Mouse (Mus musculus): ENCODE data around the gene Nf2.

Gene Nf2

DNA sequence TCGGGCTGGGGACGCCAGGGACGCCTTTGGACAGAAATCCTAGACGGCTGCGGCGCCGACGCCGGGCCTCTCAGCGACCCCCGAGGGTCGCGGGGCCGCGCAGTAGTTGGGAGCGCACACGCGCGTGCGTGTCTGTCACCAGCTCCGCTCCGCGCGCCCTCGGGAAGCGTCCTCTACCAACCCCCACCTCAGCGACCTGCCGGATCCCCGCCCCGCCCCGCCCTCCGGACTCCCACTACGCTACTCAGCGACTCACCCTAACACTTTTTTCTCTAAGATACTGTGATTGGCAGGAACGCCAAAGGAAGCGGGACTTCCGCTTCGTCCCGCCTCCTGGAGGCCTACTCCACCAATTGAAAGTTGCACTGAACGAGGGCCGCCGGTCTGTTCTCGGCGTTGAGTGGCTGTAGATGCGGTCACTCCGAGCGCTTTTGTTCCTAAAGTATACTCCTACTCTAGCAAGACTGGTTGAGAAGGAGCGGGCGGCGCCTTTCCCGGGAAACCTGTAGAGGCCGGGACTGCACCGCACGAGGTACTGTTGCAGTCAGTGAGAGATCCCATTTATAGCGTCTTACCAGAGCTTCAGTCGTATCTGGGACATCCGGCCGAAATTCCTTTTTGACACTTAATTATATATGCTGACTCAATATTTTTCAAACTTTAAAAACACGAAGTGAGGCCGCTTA lies at the start of gene Nf2:
TSS of gene Nf2 (minus strand) at position 279 of the 686 bp plus-strand sequence.
- DNase-seq = peak; percentile 100

DNA sequence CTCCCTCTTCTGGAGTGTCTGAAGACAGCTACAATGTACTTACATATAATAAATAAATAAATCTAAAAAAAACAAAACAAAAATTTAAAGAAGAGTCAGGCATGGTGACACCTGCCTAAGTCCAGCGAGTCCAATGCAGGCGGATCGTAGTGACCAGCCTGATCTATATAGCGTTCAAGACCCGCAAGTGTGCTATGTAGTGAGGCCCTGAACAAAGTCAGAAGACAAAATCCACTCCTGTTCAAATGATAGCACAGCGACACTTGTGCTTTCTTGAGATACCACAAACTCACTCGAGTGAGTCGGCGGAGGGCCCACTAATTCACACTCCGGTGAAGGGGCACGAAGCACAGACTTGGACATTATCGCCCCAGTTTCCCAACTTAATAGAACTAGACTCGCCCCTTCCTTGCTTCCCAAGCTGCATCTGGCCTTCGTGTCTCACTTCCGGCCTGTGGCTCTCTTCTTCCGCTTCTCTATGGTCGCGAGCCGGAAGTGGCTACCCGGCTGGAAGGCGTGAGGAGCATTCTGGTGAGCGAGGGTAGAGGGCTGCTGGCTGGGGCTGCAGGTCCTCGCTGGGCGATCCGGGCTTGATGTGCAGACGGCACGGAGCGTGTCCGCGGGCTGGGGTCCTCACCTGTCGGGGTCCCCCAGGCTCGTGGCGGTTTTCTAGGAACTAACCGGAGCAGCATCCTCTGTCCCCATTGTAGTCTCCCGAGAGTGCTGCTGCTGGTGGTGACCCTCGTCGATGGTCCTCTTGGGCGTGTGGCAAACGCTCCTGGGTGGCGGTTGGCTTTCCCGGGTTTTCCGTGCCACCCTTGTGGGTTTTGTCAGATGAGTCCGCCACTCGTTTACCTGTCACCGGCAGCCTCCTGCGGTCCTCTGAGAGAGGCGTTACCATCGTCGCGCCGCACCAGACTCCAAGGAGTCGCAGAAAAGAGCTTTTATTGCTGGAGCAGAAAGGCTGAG lies 45.8 kb upstream of the Nf2 start, which contains the start of gene Thoc5:
TSS of gene Thoc5 (plus strand) at position 473 of the 969 bp plus-strand sequence.
- peak; percentile 94 for DNase-seq

DNA sequence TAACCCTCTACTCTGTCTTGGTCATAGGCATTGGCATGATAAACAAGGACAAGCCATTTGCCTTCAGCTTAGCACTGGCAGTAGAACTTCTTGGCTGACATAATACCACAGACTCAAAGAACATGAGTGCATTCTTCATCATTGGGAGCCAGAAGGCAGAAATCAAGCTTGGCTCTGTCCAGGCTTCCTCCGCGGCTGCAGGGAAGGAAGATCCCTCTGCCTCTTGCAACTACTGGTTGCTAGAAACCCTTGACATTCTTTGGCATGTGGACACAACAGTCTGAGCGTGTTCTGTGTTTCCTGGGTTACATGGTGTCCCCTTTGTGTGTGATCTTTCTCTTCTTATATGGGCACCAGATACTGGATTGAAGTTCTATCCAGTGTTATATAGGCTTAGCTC lies 37.7 kb upstream of the Nf2 start:
- DNase-seq = no peak

DNA sequence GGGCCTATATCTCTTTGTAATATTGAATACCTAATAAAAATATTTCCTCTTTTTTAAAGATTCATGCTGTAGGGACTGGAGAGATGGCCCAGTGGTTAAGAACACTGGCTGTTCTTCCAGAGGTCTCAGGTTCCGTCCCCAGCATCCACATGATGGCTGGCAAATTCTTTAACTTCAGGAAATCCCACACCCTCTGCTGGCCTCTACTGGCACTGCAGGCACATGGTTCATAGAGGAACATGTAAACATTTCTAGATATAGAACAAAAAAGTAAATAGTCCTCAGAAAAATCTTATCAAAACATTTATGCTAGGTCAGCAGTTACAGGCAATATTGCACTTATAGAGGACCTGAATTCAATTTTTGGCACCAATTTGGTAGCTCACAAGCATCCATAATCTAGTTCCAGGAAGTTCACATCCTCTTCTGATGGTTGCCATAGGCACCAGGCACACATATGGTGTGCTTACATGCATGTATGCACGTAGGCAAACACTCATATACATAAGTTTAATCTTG lies 36.1 kb upstream of the Nf2 start:
- DNase-seq = peak; percentile 61

DNA sequence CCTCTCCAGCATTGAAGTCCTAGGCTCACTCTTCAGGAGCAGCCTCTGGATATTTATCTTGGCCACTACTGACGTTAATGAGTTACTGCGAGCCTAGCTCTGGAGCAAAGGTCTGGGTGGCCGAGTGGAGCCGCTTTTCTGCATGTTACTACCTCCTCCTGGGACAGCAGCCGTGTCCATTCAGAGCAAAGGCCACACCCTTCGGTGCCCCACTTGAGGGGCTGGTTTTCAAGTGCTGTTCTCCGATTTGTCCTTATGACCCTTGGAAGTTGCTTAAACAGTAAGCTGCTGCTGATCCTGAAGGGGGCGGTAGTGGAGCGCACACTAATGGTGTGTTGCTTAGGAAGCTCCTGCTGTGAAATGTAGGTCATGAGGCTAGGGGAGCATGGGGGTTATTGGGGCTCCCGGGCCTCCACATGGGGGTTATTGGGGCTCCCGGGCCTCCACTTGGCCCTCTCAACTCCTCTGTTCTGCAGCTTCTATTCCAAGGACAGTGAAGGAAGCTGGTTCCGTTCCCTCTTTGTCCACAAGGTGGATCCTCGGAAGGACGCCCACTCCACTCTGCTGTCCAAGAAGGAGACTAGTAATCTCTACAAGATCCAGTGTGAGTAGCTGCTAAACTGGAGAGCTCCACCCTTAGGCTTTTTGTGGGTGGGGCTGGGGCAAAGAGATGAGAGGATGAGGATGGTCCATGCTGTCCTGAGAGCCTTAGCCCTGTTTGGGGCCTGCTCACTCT lies 33.7 kb upstream of the Nf2 start:
- DNase-seq = peak; percentile 66

DNA sequence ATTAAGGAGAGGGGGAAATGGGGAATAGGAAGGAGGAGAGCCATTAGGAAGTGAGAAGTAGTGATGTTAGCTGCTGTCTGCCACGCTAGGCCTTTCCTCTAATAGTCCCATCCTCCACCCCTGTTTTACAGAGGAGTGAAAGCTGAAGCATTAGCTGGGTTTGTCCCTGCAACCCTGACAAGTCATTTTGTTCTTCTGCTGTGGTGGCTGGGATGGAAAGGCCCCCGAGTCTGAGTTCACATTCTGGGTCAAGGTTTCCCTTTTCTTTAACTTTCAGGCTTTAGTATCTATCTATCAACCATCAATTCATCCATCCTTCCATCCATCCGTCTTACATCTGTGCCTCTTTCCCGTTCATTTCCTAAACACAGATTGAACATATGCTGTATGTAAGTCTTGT lies 31.8 kb upstream of the Nf2 start:
- no peak for DNase-seq

DNA sequence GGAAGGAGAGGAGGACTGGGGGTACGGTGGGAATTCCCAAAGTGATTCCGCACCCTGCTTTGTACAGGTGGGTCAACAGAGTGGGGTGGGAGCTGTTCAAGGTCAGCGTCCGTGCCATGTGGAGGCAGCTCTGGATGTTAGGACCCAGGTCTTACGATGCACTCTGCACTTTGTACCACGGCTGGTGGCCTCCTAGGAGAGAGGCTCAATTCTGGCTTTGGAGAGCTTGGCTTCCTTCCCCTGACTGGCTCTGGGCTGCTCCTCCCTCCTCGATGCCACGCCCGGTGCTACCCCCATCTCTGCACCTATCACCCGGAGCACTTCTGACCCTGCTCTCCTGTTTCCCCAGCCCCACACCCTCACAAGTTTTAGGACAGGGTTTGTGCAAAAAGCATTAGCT lies 25.2 kb upstream of the Nf2 start:
- DNase-seq = peak; percentile 11

DNA sequence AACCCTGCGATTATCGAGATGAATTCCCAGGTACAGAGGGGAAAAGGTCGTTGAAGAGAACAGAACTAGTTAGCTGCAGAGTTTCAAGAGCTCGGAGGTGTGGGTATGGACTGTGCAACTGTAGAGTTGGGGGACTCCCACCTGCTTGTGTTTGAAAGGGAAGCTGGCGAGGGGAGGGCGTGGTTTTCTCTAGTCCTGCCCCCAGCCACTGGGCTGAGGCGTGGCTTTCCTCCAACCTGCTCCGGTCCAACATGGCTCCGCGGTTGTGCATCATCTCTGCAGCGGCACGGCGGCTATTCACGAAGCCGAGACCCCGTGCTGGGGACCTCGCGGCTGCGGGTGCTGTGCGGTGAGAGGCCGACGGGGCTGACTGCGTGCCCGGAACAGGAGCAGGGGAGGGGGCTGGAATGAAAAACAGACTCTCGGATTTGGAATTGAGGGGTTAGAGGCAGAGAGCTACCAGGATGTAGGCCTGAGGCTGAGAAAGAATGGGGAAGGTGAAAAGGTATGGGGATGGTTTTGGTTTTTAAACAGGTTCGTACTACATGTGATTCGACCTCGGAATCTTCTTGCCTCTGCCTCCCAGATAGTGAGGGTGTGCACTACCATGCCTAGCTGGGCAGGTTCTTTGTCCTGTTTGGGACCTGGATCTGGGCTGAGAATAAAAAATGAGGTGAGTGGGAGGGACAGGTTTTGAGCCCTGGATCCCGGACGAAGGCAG lies 24.6 kb upstream of the Nf2 start, which contains the start of gene Nipsnap1:
TSS of gene Nipsnap1 (plus strand) at position 197 of the 721 bp plus-strand sequence.
- DNase-seq = peak; percentile 90

DNA sequence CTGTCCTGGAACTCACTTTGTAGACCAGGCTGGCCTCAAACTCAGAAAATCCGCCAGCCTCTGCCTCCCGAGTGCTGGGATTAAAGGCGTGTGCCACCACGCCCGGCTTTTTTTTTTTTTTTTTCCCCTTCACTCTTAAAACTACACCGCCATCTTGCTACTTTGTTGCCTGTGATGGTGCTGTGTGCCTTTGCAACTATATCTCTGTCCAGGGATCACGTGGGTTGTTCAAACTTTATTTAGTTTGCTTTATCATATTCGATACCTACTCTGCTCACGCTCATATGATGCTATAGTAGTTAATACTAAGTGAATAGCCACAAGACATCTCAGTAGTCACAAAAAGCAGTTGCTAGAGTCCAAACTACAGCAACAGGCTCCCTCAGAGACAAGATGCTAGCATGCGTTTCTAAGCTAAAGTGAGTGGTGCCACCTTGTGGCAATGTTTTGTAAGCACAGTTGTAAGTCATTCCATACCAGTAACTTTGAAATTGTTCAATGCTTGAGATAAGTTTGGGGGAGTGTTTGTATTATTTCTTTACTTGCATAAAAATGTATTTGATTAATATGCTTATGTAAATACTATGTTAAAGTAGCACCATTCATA lies 16.4 kb upstream of the Nf2 start:
- peak; percentile 80 for DNase-seq

DNA sequence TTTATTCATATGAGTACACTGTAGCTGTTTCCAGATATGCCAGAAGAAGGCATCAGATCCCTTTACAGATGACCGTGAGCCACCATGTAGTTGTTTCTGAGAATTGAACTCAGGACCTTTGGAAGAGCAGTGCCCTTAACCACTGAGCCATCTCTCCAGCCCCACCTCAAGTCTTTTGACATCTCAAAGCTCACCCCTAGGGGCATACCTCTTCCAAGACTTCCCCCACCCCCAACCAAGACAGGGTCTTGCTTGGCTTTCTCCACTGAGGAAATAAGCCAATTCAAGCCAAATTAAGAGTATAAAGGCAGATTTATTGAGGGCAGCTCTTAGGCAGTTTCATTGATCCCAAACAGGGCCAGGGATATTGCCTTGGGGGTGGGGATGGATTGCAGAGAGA lies 13.4 kb upstream of the Nf2 start:
- DNase-seq = no peak

DNA sequence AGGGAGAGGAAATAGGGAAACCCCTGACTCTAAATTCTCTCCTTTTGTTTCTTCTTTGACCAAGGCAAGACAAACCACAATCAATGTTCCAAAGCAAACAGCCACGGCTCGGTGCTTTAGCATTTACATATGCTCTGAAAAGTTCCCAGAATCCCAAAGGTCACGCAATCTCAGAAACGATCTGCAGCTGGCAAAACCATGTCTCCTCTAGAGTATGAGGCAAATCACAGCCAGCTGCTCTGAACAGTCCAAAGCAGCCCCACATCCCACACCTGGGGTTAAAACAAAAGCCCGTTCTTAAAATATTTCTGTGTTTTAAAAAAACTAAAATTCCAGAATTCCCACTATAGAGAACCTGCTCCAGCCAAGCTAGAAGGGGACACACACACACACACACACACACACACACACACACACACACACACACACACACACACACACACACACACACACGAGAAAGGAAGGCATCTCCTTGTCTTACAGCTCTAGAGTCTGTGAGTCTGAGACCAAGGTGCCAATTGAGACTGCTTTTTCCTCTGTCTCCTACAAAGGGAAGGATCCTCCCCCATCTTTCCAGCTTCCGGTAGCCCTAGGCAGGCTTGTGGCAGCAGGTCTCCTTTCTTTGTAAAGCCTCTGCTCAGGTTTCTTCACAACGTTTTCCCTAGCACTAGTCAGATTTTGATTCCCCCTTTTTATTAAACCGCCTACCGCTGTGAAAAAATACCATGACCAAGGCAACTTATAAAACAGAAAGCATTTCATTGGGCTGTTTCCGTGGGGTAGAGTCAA lies 12.7 kb upstream of the Nf2 start:
- no peak for DNase-seq

DNA sequence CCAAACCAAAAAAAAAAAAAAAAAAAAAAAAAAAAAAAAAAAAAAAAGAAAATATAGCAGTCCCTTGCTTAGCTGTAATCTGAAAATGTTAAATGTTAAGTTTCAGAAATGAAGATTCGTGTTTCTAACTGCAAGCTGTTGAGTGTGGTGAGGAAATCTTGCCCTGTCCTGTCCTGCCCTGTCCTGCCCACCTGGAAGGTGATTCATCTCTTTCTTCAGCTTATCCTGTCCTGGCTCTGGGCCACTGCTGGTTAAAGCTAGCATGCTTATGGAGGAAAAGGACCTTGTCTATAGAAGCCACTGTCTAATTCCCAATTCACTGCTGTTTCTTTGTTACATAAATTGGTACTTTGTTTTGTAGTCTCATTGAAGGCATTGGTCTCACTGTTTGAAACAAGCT lies 11.7 kb upstream of the Nf2 start:
- DNase-seq = no peak

DNA sequence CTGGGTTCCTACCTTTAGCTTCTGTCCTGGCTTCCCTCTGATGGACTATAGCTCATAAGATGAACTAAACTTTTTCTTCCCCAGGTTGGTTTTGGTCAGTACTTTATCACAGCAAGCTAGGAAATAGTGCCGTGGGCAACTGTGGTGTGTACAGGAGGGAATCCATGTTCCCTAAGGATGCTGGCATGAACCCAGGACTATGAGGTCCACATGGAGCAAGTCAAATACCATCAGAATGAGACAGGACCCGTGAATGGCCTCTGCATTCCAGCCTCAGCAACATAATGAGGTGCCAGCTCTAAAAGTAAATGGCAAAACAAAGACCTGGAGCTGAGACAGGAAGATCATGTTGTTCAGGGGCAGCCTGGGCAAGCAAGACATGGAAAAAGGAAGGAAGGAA lies 9.1 kb upstream of the Nf2 start:
- no peak for DNase-seq

DNA sequence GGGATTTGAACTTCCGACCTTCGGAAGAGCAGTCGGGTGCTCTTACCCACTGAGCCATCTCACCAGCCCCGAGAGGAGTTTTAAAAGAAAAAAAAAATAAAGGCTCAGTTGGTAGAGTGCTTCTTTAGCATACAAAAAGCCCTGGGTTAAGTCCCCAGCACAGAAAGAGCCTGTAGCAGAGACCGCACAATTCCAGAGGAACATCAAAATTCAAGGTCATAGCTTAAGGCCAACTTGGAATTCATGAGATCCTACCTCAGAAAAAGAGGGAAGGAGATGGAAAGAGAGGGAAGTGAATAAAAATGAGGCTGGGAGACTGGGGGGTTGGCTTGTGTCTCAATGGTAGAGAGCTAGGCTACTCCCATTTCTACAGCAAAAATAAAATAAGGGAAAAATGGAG lies 4.8 kb upstream of the Nf2 start:
- DNase-seq = no peak

DNA sequence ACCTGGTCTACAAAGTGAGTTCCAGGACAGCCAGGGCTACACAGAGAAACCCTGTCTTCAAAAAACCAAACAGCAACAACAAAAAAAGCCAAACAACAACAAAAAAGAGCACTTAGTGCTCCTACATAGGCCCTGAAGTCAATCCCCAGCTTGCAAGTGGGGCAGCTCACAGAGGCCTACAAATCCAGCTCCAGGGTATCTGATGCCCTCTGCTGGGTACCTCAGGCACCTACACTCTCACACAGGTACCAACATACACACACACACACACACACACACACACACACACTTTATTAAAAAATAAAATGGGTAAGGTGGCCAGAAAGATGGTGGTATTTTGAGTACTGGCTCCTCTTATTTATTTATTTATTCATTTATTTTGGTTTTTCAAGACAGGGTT lies 3.7 kb upstream of the Nf2 start:
- no peak for DNase-seq

DNA sequence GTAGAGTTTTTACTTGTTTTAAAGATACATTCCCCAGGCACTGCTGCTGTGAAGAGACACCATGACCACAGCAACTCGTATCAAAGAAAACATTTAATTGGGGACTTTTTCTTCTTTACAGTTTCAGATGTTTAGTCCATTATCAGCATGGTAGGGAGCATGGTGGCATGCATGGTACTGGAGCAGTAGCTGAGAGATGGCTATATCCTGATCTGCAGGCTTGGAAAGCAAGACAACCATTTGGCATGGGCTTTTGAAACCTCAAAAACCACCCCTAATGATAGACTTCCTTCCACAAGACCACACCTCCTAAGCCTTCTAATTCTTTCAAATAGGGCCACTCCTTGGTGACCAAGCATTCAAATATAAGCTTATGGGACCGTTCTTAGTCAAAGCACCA lies 1.1 kb upstream of the Nf2 start:
- no peak for DNase-seq

DNA sequence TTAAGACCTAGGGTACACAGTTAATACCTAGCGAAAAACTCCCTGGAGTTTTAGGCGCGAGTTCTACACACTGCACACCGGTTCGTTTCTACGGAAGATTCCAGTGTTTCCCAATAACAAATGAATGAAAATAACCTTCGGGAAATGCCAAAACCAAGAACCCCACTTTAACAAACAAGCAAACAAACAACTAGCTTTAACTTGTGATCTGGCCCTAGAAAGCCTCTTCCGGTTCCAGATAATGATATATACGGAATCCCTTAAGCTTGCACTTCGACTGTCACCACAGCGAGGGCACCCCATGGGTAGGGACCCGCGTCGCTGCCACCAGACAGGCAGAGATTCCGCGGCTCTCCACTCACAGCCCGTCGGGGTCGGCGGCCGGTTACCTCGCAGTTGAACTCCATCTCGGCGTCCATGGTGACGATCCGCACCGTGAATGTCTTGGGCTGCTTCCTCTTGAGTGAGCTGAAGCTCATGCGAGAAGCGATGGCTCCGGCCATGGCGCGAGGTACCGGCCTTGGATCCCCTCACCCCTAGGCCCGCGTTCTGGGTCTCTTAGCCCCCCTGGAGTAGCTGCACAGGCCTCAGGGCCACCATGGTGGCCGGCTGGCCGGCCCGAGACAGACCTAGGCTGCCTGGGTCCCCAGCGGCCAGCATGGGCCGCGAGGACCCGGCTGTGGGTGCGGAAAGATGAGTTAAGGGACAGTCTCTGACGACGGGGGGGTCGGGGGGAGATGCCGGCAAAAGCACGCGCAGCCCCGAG lies 670 bp downstream of the Nf2 start:
- no peak for DNase-seq

DNA sequence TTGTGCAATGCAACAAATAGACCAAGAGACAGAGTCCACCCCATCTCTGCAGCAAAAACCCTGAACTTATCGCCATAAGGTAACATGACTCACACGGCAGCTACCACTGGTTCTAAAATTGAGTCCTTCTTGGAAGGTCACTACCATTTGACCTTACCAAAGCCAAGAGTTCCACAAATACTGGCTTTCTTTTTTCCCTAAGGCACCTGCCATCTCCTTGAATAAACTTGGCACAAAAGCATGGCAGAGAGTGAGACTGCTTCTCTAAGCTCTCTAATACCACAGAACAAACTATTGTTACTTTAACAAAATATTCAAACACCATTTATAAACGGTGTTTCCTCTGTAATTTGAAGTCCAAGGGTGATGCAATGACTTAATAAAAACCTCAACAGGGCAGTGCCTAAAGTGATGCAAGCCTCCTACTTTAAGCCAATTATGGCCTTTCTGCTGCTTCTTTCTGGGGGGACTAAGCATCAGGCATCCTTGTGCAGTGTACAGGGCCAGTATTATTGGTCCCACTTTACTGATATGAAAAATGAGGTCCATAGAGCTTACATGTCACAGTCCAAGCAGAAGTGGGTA lies 8.3 kb downstream of the Nf2 start:
- DNase-seq = no peak

DNA sequence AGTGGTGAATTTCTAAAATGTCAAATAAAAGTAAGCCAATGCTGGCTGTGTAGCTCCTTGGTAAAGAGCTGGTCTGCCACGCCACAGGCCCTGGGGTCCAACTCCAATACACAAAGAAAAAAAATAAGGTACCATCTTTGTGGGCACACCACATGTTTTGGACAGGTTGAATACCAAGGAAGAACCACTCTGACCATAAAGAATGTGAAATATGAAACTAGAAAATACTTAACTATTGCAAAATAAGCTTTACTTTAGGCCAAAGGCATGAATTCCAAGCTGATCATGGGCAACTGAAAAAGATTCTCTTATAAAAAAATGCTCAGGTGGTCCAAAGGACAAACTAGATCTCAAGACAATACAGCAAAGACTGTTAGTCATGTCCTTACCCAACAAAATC lies 11.1 kb downstream of the Nf2 start:
- DNase-seq = no peak

DNA sequence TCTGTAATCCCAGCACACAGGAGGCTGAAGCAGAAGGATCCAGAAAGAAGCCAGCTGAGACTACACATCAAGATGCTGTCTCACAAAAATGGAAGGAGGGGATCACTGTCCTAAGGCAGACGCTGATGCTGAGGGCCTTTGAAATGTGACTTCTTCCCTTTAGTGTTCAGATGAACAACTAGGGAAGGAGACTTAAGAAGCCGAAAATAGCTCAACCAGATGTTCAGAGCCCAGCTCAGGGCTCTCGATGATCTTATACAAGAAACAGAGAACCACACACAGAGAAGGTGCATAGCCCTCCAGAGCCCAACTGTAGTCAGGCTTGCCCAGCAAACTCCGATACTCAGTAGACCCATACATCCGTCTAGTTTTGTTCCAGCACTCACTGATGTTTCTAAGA lies 12.0 kb downstream of the Nf2 start:
- DNase-seq = no peak

Measured in retina, postnatal 1 day (tissue).